Mouse (Mus musculus) Patski (cell line): ENCODE data around the gene Gon7. TPM values are rescaled to one million over a fixed set of nuclear protein-coding genes. Genes with fewer than 3 reads are reported as not detected.

Source experiments
- ATAC-seq: fragments of 100-300 bp; one replicate; pipeline ENCODE4 v1.8.0; 2021
- CTCF ChIA-PET: fragments of 350-600 bp; sonication (Branson Sonifier 250); formaldehyde crosslinking; loops from one replicate; lab custom pipeline; 2022; ENCODE audit warnings: inconsistent platforms; lab: Charles Lee
- POLR2A ChIA-PET: fragments of 350-600 bp; sonication (Branson Sonifier 250); formaldehyde crosslinking; loops from one replicate; lab custom pipeline; 2022; ENCODE audit warnings: antibody characterized with exemption, inconsistent platforms; lab: Charles Lee
- DNase-seq: peaks from one replicate; pipeline ENCODE4 v3.0.0-alpha.2; 2011; ENCODE audit warnings: low read depth, low spot score
- H3K27me3 ChIP-seq: fragments of 371-371 bp; one replicate; pipeline ENCODE4 v1.5.1; 2021
- CTCF ChIP-seq: fragments of 100-300 bp; IDR thresholded peaks from one replicate; pipeline ENCODE4 v1.5.1; 2021
- in situ Hi-C: fragments of 300-500 bp; cut with MboI; formaldehyde crosslinking; loops from 3 replicates; pipeline ENCODE4 v1.11.1; 2018; ENCODE audit warnings: low pct_unique_long_range_greater_than_20kb, mixed read lengths
- polyA plus RNA-seq: library from polyadenylated mRNA; unstranded; gene quantifications from one replicate; pipeline ENCODE4 v1.2.3, GENCODE M21; 2021

The Gon7 gene
- polyA plus RNA-seq, 1 experiment from 2014 or later: 14.6 TPM

GRCm38 (mm10) chr12:102743589-102744574 lies 13.7 kb downstream of the Gon7 start, which contains the start of the genes Moap1 and Tmem251:
Moap1 (minus strand) TSS chr12:102743661.
Tmem251 (plus strand) TSS chr12:102743762.
- DNase-seq (no peak), ATAC-seq (peak; percentile 95)
- no peaks in the 10 kb centered on the region for H3K27me3 ChIP-seq
- POLR2A ChIA-PET: no interaction called here
- in situ Hi-C loops: no loop called here
- CTCF ChIA-PET: no interaction called here
- no peak for TF ChIP-seq CTCF

- ChIA-PET CTCF (no interaction called here), POLR2A (no interaction called here)
- no peaks in the 10 kb centered on the region for H3K27me3 ChIP-seq
- in situ Hi-C loops: no loop called here
- ATAC-seq (peak; percentile 3), DNase-seq (no peak)
- TF ChIP-seq CTCF: no peak
Observed at GRCm38 (mm10) chr12:102743036-102743588, 14.5 kb downstream of the Gon7 start.

GRCm38 (mm10) chr12:102742056-102742455 lies 15.5 kb downstream of the Gon7 start:
- no peak for ATAC-seq
- in situ Hi-C loops: no loop called here
- POLR2A ChIA-PET: interaction anchor here (0.6 kb wide), 1 partner anchor 520 kb away, joined by 3 read pairs; no protein-coding TSS in a partner anchor

GRCm38 (mm10) chr12:102740285-102740684 lies 17.3 kb downstream of the Gon7 start:
- ChIA-PET CTCF (interaction anchor here (0.9 to 1.9 kb wide), 6 partner anchors 9 to 30 kb away, joined by 3 to 7 read pairs (median 4); no protein-coding TSS in a partner anchor), POLR2A (interaction anchor here (0.7 to 1.1 kb wide), 2 partner anchors 15 to 23 kb away, joined by 4 read pairs; no protein-coding TSS in a partner anchor)
- no peak for DNase-seq
- TF ChIP-seq CTCF: peak; percentile 59
- ATAC-seq: no peak
- in situ Hi-C loops: no loop called here
- no peaks in the 10 kb centered on the region for H3K27me3 ChIP-seq

More at GRCm38 (mm10) chr12:102742056-102742455, 15.5 kb downstream of the Gon7 start:
- TF ChIP-seq CTCF: no peak
- CTCF ChIA-PET: no interaction called here
- no peaks in the 10 kb centered on the region for H3K27me3 ChIP-seq
- DNase-seq: no peak

- in situ Hi-C loops: no loop called here
- ATAC-seq (no peak), DNase-seq (no peak)
- POLR2A ChIA-PET: no interaction called here
- no peaks in the 10 kb centered on the region for H3K27me3 ChIP-seq
- CTCF ChIA-PET: interaction anchor here (0.9 to 1.9 kb wide), 4 partner anchors 15 to 214 kb away, joined by 3 to 5 read pairs (median 3); no protein-coding TSS in a partner anchor
- TF ChIP-seq CTCF: no peak
Observed at GRCm38 (mm10) chr12:102739096-102739495, 18.5 kb downstream of the Gon7 start.

- H3K27me3 ChIP-seq: no peaks in the 10 kb centered on the region
- POLR2A ChIA-PET: no interaction called here
- ATAC-seq: no peak
- peak; percentile 80 for TF ChIP-seq CTCF
- in situ Hi-C loops: loop anchor here (5.0 kb wide), 1 partner anchor 206 kb away; no protein-coding TSS in a partner anchor
- CTCF ChIA-PET: no interaction called here
- no peak for DNase-seq
Observed at GRCm38 (mm10) chr12:102733381-102733780, 24.2 kb downstream of the Gon7 start.

GRCm38 (mm10) chr12:102730798-102731619 lies 26.6 kb downstream of the Gon7 start:
- ChIA-PET CTCF (interaction anchor here (1.7 to 3.5 kb wide), 2 partner anchors 9 to 11 kb away, joined by 4 to 12 read pairs; no protein-coding TSS in a partner anchor), POLR2A (interaction anchor here (0.6 to 0.7 kb wide), 2 partner anchors 16 to 91 kb away, joined by 3 to 4 read pairs; no protein-coding TSS in a partner anchor)
- H3K27me3 ChIP-seq: no peaks in the 10 kb centered on the region
- ATAC-seq (peak; percentile 36), DNase-seq (peak; percentile 55)
- TF ChIP-seq CTCF: no peak
- in situ Hi-C loops: loop anchor here (5.0 kb wide), 1 partner anchor 204 kb away; no protein-coding TSS in a partner anchor

- no peak for TF ChIP-seq CTCF
- DNase-seq (peak; percentile 64), ATAC-seq (peak; percentile 81)
- ChIA-PET POLR2A (interaction anchor here (0.7 to 0.8 kb wide), 2 partner anchors 90 to 253 kb away, joined by 3 read pairs; no protein-coding TSS in a partner anchor), CTCF (interaction anchor here (3.5 kb wide), 1 partner anchor 11 kb away, joined by 12 read pairs; no protein-coding TSS in a partner anchor)
- in situ Hi-C loops: loop anchor here (5.0 kb wide), 1 partner anchor 203 kb away; no protein-coding TSS in a partner anchor
- no peaks in the 10 kb centered on the region for H3K27me3 ChIP-seq
Observed at GRCm38 (mm10) chr12:102729855-102730797, 27.5 kb downstream of the Gon7 start.
